Mouse (Mus musculus) spleen, postnatal 10 days (tissue): ENCODE data around the gene Safb.

Experiments
- DNase-seq, 2 experiments: peaks; one replicate each; pipeline ENCODE4 v3.0.0; 2021 to 2022; ENCODE audit warnings: low spot score in 2 of 2

Gene Safb

GRCm38 (mm10) chr17:56647546-56647945 is 62.9 kb downstream of the Safb start:
- no peak for DNase-seq

GRCm38 (mm10) chr17:56651801-56652200 is 67.2 kb downstream of the Safb start:
- no peak for DNase-seq

GRCm38 (mm10) chr17:56654771-56655170 is 70.1 kb downstream of the Safb start:
- DNase-seq, result no peak

- no peak for DNase-seq
Measured at GRCm38 (mm10) chr17:56655311-56655710, 70.7 kb downstream of the Safb start.
